Mouse (Mus musculus) bone marrow macrophage, adult 2 months (primary cell): ENCODE data around the gene Spcs1. TPM values are rescaled to one million over a fixed set of nuclear protein-coding genes. Genes with fewer than 3 reads are reported as not detected.
A peak's percentile ranks its signal among the peaks of the same experiment; 100 is the strongest.

ENCODE experiments used
- H3K27ac ChIP-seq: 2 replicates; pipeline ENCODE4 v1.5.1; 2012; ENCODE audit warnings: low read depth, low read length; ENCODE audit not compliant: insufficient read depth
- H3K4me1 ChIP-seq: 2 replicates; pipeline ENCODE4 v1.6.1; 2012; ENCODE audit warnings: low read length; ENCODE audit not compliant: control insufficient read depth, insufficient read depth
- H3K4me3 ChIP-seq: 2 replicates; pipeline ENCODE4 v1.5.1; 2012; ENCODE audit warnings: mild to moderate bottlenecking, low read length, moderate library complexity; ENCODE audit not compliant: insufficient read depth
- CTCF ChIP-seq: IDR thresholded peaks from 2 replicates; pipeline ENCODE4 v1.5.1; 2012; ENCODE audit warnings: low read depth, mild to moderate bottlenecking, low read length, moderate library complexity
- POLR2A ChIP-seq: IDR thresholded peaks from 2 replicates; pipeline ENCODE4 v1.6.1; 2012; ENCODE audit warnings: mild to moderate bottlenecking, low read depth, low read length, borderline replicate concordance
- polyA plus RNA-seq: library from polyadenylated mRNA; stranded (reverse); fragments of >200 nt; gene quantifications from 2 replicates; pipeline ENCODE4 v1.2.4, GENCODE M21; 2012; ENCODE audit not compliant: missing spikeins, insufficient read depth, insufficient read length

Spcs1 gene
- polyA plus RNA-seq, 1 experiment = 244 TPM

- H3K27ac ChIP-seq = no peak overlapping the region
- TF ChIP-seq CTCF (no peak), POLR2A (no peak)
Measured at GRCm38 (mm10) chr14:31011588-31011987, 10.1 kb upstream of the Spcs1 start.

GRCm38 (mm10) chr14:31006779-31007178 is 5.3 kb upstream of the Spcs1 start:
- no peak overlapping the region for H3K4me3 ChIP-seq
- TF ChIP-seq POLR2A = no peak
- TF ChIP-seq CTCF = no peak
- no peak overlapping the region for H3K27ac ChIP-seq
- H3K4me1 ChIP-seq = peaks cover 7% of the 10 kb centered on the region; the same call in 1 of the 2 replicates

More at GRCm38 (mm10) chr14:31011588-31011987, 10.1 kb upstream of the Spcs1 start:
- Histone ChIP-seq H3K4me3 (no peak overlapping the region), H3K4me1 (peaks cover 9% of the 10 kb centered on the region)

- no peak for TF ChIP-seq CTCF
- TF ChIP-seq POLR2A = no peak
- peaks cover 7% of the 10 kb centered on the region for H3K4me1 ChIP-seq
- H3K27ac ChIP-seq = no peak overlapping the region
- no peak overlapping the region for H3K4me3 ChIP-seq
Measured at GRCm38 (mm10) chr14:31004527-31004926, 3.1 kb upstream of the Spcs1 start.

GRCm38 (mm10) chr14:31000816-31001306 is 611 bp downstream of the Spcs1 start:
- H3K4me1 ChIP-seq = peaks cover 5% of the 10 kb centered on the region
- peak overlapping the region; percentile 92 for H3K4me3 ChIP-seq
- H3K27ac ChIP-seq = peak overlapping the region; percentile 62
- no peak for TF ChIP-seq POLR2A
- no peak for TF ChIP-seq CTCF

GRCm38 (mm10) chr14:31000356-31000755 is 1.1 kb downstream of the Spcs1 start:
- Histone ChIP-seq H3K4me3 (peak overlapping the region; percentile 92), H3K4me1 (peaks cover 5% of the 10 kb centered on the region), H3K27ac (no peak overlapping the region)
- TF ChIP-seq CTCF (no peak), POLR2A (no peak)

GRCm38 (mm10) chr14:30996417-30996816 is 5.1 kb downstream of the Spcs1 start:
- TF ChIP-seq POLR2A (no peak), CTCF (no peak)
- H3K27ac ChIP-seq = no peak overlapping the region
- no peak overlapping the region for H3K4me3 ChIP-seq
- H3K4me1 ChIP-seq = no peaks in the 10 kb centered on the region; the same call in 1 of the 2 replicates

- TF ChIP-seq CTCF (no peak), POLR2A (no peak)
- no peak overlapping the region for H3K4me3 ChIP-seq
- peaks cover 10% of the 10 kb centered on the region for H3K4me1 ChIP-seq
- H3K27ac ChIP-seq = no peak overlapping the region
Measured at GRCm38 (mm10) chr14:30976222-30976621, 25.2 kb downstream of the Spcs1 start.

- TF ChIP-seq POLR2A (no peak), CTCF (no peak)
- peak overlapping the region; percentile 60; the same call in 1 of the 2 replicates for H3K27ac ChIP-seq
- H3K4me1 ChIP-seq = peaks cover 10% of the 10 kb centered on the region
- no peak overlapping the region for H3K4me3 ChIP-seq
Measured at GRCm38 (mm10) chr14:30974204-30974603, 27.3 kb downstream of the Spcs1 start.

- no peak overlapping the region for H3K4me3 ChIP-seq
- H3K4me1 ChIP-seq = no peaks in the 10 kb centered on the region
- no peak overlapping the region for H3K27ac ChIP-seq
- TF ChIP-seq POLR2A = no peak
- no peak for TF ChIP-seq CTCF
Measured at GRCm38 (mm10) chr14:30960366-30960765, 41.1 kb downstream of the Spcs1 start.

GRCm38 (mm10) chr14:30959031-30959430 is 42.4 kb downstream of the Spcs1 start:
- Histone ChIP-seq H3K4me3 (no peak overlapping the region), H3K27ac (no peak overlapping the region)

GRCm38 (mm10) chr14:30958517-30958916 is 43.0 kb downstream of the Spcs1 start:
- no peak overlapping the region for H3K4me3 ChIP-seq
- TF ChIP-seq POLR2A (no peak), CTCF (no peak)
- H3K27ac ChIP-seq = no peak overlapping the region
- H3K4me1 ChIP-seq = 0 out of 2 replicates have a peak, but pooled peaks cover 2% of the 10 kb centered on the region

More at GRCm38 (mm10) chr14:30959031-30959430, 42.4 kb downstream of the Spcs1 start:
- H3K4me1 ChIP-seq = no peaks in the 10 kb centered on the region
- TF ChIP-seq POLR2A (no peak), CTCF (no peak)
